Mouse (Mus musculus): Measurements from ENCODE around the gene Zfp606. TPM values are rescaled to one million over a fixed set of nuclear protein-coding genes. Genes with fewer than 3 reads are reported as not detected.

The Zfp606 gene
- 3.4 and 4.8 TPM in 2 replicates for polyA plus RNA-seq (2015; fragmentation: Nextera tagmentation; extraction: Ambion mirVana)

GRCm38 (mm10) chr7:12478158-12479008 lies at the start of gene Zfp606:
Zfp606 (plus strand) TSS chr7:12478293.

GRCm38 (mm10) chr7:12512217-12512616 lies 34.1 kb downstream of the Zfp606 start, which contains the start of gene 2900092C05Rik:
2900092C05Rik (plus strand) TSS chr7:12512517.

Other genes with a start within 250 kb of the Zfp606 start
- not detected in 2 replicates for gene Vmn1r81, start 210.0 kb upstream of the Zfp606 start, polyA plus RNA-seq (2015; fragmentation: Nextera tagmentation; extraction: Ambion mirVana)
- gene Vmn1r82, start 177.9 kb upstream of the Zfp606 start, polyA plus RNA-seq (2015; fragmentation: Nextera tagmentation; extraction: Ambion mirVana), result not detected in 2 replicates
- not detected in 2 replicates for gene Vmn1r83, start 148.8 kb upstream of the Zfp606 start, polyA plus RNA-seq (2015; fragmentation: Nextera tagmentation; extraction: Ambion mirVana)
- gene Vmn1r84, start 109.0 kb upstream of the Zfp606 start, polyA plus RNA-seq (2015; fragmentation: Nextera tagmentation; extraction: Ambion mirVana), result not detected in 2 replicates
- gene Zfp551, start 55.5 kb upstream of the Zfp606 start, polyA plus RNA-seq (2015; fragmentation: Nextera tagmentation; extraction: Ambion mirVana), result 0.89 and 1.2 TPM in 2 replicates
- gene 2900092C05Rik, start 34.2 kb downstream of the Zfp606 start, polyA plus RNA-seq (2015; fragmentation: Nextera tagmentation; extraction: Ambion mirVana), result not detected in 2 replicates
- gene Vmn2r53, start 130.5 kb downstream of the Zfp606 start, polyA plus RNA-seq (2015; fragmentation: Nextera tagmentation; extraction: Ambion mirVana), result not detected in 2 replicates
- not detected in 2 replicates for gene Vmn2r54, start 162.0 kb downstream of the Zfp606 start, polyA plus RNA-seq (2015; fragmentation: Nextera tagmentation; extraction: Ambion mirVana)
- not detected in 2 replicates for gene Vmn2r55, start 206.7 kb downstream of the Zfp606 start, polyA plus RNA-seq (2015; fragmentation: Nextera tagmentation; extraction: Ambion mirVana)

All from spleen, postnatal 0 days (tissue).